Mouse (Mus musculus) C2C12 (cell line): ENCODE results near the gene Kcnj9.

Experiments
- CTCF ChIP-seq: IDR thresholded peaks from one replicate; pipeline ENCODE4 v1.5.1; 2011; ENCODE audit not compliant: control insufficient read depth, insufficient read depth, insufficient read length
- USF1 ChIP-seq: IDR thresholded peaks from one replicate; pipeline ENCODE4 v1.6.1; 2011; ENCODE audit warnings: low read depth, mild to moderate bottlenecking, control low read depth, moderate library complexity

GRCm38 (mm10) chr1:172376198-172376667, 47.1 kb upstream of the Kcnj9 start, which contains the start of gene Pigm:
- no peak for TF ChIP-seq CTCF
- no peak for TF ChIP-seq USF1
